Mouse (Mus musculus) E14TG2a.4 (cell line): ENCODE measurements around the gene Gnaq.

Experiments
- CTCF ChIP-seq: conservative IDR thresholded peaks from 2 replicates; pipeline ENCODE4 v1.5.1; 2014; ENCODE audit warnings: low read length
- POU5F1 ChIP-seq: IDR thresholded peaks from 2 replicates; pipeline ENCODE4 v1.6.1; 2014; ENCODE audit warnings: low read length, borderline replicate concordance

GRCm38 (mm10) chr19:16273021-16273420, 140.4 kb downstream of the Gnaq start:
- no peak for TF ChIP-seq CTCF
- TF ChIP-seq POU5F1, result no peak
